Mouse (Mus musculus) MEL (cell line): ENCODE measurements around the gene 1700011M02Rik. TPM values are rescaled to one million over a fixed set of nuclear protein-coding genes. Genes with fewer than 3 reads are reported as not detected.
"Not testable (repeated sequence)": the region's sequence is repeated elsewhere in the genome, so short reads cannot be mapped to it uniquely, and the experiment has no call there.

ENCODE experiments used
- DNase-seq: peaks from one replicate; pipeline ENCODE4 v3.0.0; 2011; ENCODE audit warnings: low read depth, low spot score
- H3K27ac ChIP-seq: 2 replicates; pipeline ENCODE4 v1.5.1; 2012; ENCODE audit warnings: low read depth, mild to moderate bottlenecking, control low read depth, low read length, moderate library complexity; ENCODE audit not compliant: control insufficient read depth
- H3K27me3 ChIP-seq, 2 experiments: fragments of 150-350 bp in 1 of 2; sonication (generic) in 1 of 2; 2 replicates each; pipeline ENCODE4 v1.6.1; 2012; ENCODE audit warnings: low read length in 2 of 2, mild to moderate bottlenecking in 2 of 2, improper control_type of control experiment in 1 of 2, moderate library complexity in 1 of 2; ENCODE audit not compliant: insufficient read depth in 2 of 2, control insufficient read depth in 1 of 2
- H3K36me3 ChIP-seq, 2 experiments: 2 replicates each; pipeline ENCODE4 v1.6.1; 2012 to 2014; ENCODE audit warnings: low read length in 2 of 2, improper control_type of control experiment in 1 of 2, inconsistent platforms in 1 of 2, mild to moderate bottlenecking in 1 of 2; ENCODE audit not compliant: insufficient read depth in 2 of 2, control insufficient read depth in 1 of 2
- H3K4me1 ChIP-seq, 2 experiments: fragments of 150-350 bp in 1 of 2; sonication (generic) in 1 of 2; 2 replicates each; pipeline ENCODE4 v1.6.1; 2012; ENCODE audit warnings: low read length in 2 of 2, improper control_type of control experiment in 1 of 2, mild to moderate bottlenecking in 1 of 2; ENCODE audit not compliant: insufficient read depth in 2 of 2, control insufficient read depth in 1 of 2
- H3K4me3 ChIP-seq, 2 experiments: fragments of 150-350 bp in 1 of 2; sonication (generic) in 1 of 2; 2 replicates each; pipeline ENCODE4 v1.5.1; 2012; ENCODE audit warnings: low read depth in 2 of 2, low read length in 2 of 2, mild to moderate bottlenecking in 2 of 2, moderate library complexity in 2 of 2, control low read depth in 1 of 2, improper control_type of control experiment in 1 of 2; ENCODE audit not compliant: control insufficient read depth in 1 of 2, insufficient read depth in 1 of 2
- H3K79me2 ChIP-seq: 2 replicates; pipeline ENCODE4 v1.6.1; 2012; ENCODE audit warnings: mild to moderate bottlenecking, low read length, moderate library complexity; ENCODE audit not compliant: control insufficient read depth, poor library complexity, insufficient read depth
- H3K9ac ChIP-seq: 2 replicates; pipeline ENCODE4 v1.6.1; 2012; ENCODE audit warnings: low read depth, mild to moderate bottlenecking, control low read depth, low read length, moderate library complexity; ENCODE audit not compliant: control insufficient read depth, poor library complexity, severe bottlenecking
- H3K9me3 ChIP-seq: fragments of 150-350 bp; sonication (generic); replicated peaks from 2 replicates; pipeline ENCODE4 v1.6.1; 2012; ENCODE audit warnings: mild to moderate bottlenecking, low read length, improper control_type of control experiment, moderate library complexity; ENCODE audit not compliant: insufficient read depth
- CTCF ChIP-seq, 3 experiments: IDR thresholded peaks in 2 of 3; conservative IDR thresholded peaks in 1 of 3; 2 replicates each; pipeline ENCODE4 v1.5.1; 2011 to 2012; ENCODE audit warnings: low read length in 3 of 3, low read depth in 2 of 3, mild to moderate bottlenecking in 2 of 3, improper control_type of control experiment in 1 of 3, inconsistent platforms in 1 of 3, mixed read lengths in 1 of 3, moderate library complexity in 1 of 3; ENCODE audit not compliant: control insufficient read depth in 1 of 3, insufficient read depth in 1 of 3, poor library complexity in 1 of 3, severe bottlenecking in 1 of 3
- E2F4 ChIP-seq: IDR thresholded peaks from 2 replicates; pipeline ENCODE4 v1.6.1; 2011; ENCODE audit warnings: low read depth, low read length, improper control_type of control experiment, borderline replicate concordance
- GATA1 ChIP-seq: IDR thresholded peaks from 2 replicates; pipeline ENCODE4 v1.6.1; 2011; ENCODE audit warnings: low read depth, low read length, improper control_type of control experiment
- MAFK ChIP-seq: IDR thresholded peaks from 2 replicates; pipeline ENCODE4 v1.6.1; 2011; ENCODE audit warnings: low read depth, mild to moderate bottlenecking, low read length, improper control_type of control experiment, borderline replicate concordance
- MYC ChIP-seq: IDR thresholded peaks from 2 replicates; pipeline ENCODE4 v1.6.1; 2011; ENCODE audit warnings: low read depth, mild to moderate bottlenecking, low read length, improper control_type of control experiment, moderate library complexity
- NELFE ChIP-seq: IDR thresholded peaks from 2 replicates; pipeline ENCODE4 v1.6.1; 2011; ENCODE audit warnings: low read depth, low read length, improper control_type of control experiment
- POLR2AphosphoS5 ChIP-seq: IDR thresholded peaks from 2 replicates; pipeline ENCODE4 v1.6.1; 2012; ENCODE audit warnings: low read depth, borderline replicate concordance, mild to moderate bottlenecking, inconsistent platforms, low read length, moderate library complexity, mixed read lengths
- SIN3A ChIP-seq: IDR thresholded peaks from 2 replicates; pipeline ENCODE4 v1.6.1; 2012; ENCODE audit warnings: low read length, improper control_type of control experiment, inconsistent platforms
- TAL1 ChIP-seq: IDR thresholded peaks from 2 replicates; pipeline ENCODE4 v1.6.1; 2012; ENCODE audit warnings: mild to moderate bottlenecking, inconsistent platforms, low read length, moderate library complexity, mixed read lengths
- TCF12 ChIP-seq: IDR thresholded peaks from 2 replicates; pipeline ENCODE4 v1.6.1; 2014; ENCODE audit warnings: low read depth, mild to moderate bottlenecking, inconsistent platforms, low read length, improper control_type of control experiment, moderate library complexity
- UBTF ChIP-seq: IDR thresholded peaks from 2 replicates; pipeline ENCODE4 v1.6.1; 2012; ENCODE audit warnings: low read depth, mild to moderate bottlenecking, inconsistent platforms, low read length, improper control_type of control experiment, moderate library complexity, borderline replicate concordance; ENCODE audit not compliant: insufficient read depth
- ZC3H11A ChIP-seq: IDR thresholded peaks from 2 replicates; pipeline ENCODE4 v1.6.1; 2012; ENCODE audit warnings: low read depth, mild to moderate bottlenecking, inconsistent platforms, low read length, improper control_type of control experiment
- ZKSCAN1 ChIP-seq: IDR thresholded peaks from 2 replicates; pipeline ENCODE4 v1.6.1; 2012; ENCODE audit warnings: low read depth, mild to moderate bottlenecking, inconsistent platforms, low read length, improper control_type of control experiment, moderate library complexity
- polyA plus RNA-seq, 2 experiments: library from polyadenylated mRNA; stranded (reverse) in 1 of 2; unstranded in 1 of 2; fragments of >175 nt in 1 of 2; fragments of >200 nt in 1 of 2; gene quantifications; 2 replicates each; pipeline versions ENCODE4 v1.2.1 to v1.2.4; 2012; ENCODE audit warnings: low replicate concordance in 2 of 2, low read depth in 1 of 2; ENCODE audit not compliant: insufficient read length in 2 of 2, insufficient read depth in 1 of 2, missing spikeins in 1 of 2
- total RNA-seq: library from RNA; depleted of rRNA; stranded (reverse); fragments of 300-350 nt; gene quantifications from 2 replicates; pipeline ENCODE4 v1.2.3, GENCODE M21; 2012

1700011M02Rik gene
- total and polyA plus RNA-seq, 3 experiments = not detected

DNA sequence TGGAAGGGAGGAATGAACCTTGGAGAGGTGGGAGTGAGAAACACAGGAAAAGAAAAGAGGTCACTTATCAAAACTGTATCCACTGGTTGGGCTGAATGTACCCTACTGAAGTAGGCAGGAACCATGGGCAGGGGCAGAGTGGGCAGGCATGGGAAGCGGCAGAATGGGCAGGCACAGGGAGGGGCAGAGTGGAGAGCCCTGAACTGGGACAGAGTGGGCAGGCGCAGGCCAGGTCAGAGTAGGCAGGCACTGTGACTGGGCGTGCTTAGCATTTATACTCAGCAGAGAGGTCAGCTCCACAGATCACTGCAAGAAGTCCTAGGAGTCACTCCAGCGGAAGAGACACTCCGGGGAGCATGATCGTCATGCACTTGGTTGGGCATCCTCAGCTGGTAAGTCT is 19.4 kb downstream of the 1700011M02Rik start, which contains the start of gene 1700018G05Rik:
Gene 1700018G05Rik (plus strand): TSS at position 301 of the 400 bp plus-strand sequence.
- not testable (repeated sequence) for H3K27me3 ChIP-seq, H3K27ac ChIP-seq, H3K4me1 ChIP-seq, H3K9me3 ChIP-seq, DNase-seq, H3K36me3 ChIP-seq, H3K9ac ChIP-seq, H3K4me3 ChIP-seq, H3K79me2 ChIP-seq

- H3K27ac ChIP-seq = no peak overlapping the region
- no peak for TF ChIP-seq MYC
- TF ChIP-seq TAL1 = no peak
- no peak for TF ChIP-seq CTCF (IDR thresholded peaks at IDR 0.05 in 2 of 3, conservative IDR thresholded peaks at IDR 0.05 in 1 of 3; ENCODE audit: control insufficient read depth in 1 of 3, insufficient read depth in 1 of 3, low read depth in 2 of 3, low read length in 3 of 3, poor library complexity in 1 of 3, severe bottlenecking in 1 of 3)
- no peak for TF ChIP-seq POLR2AphosphoS5
- TF ChIP-seq SIN3A = no peak
- TF ChIP-seq E2F4 = no peak
- no peak for TF ChIP-seq GATA1
- TF ChIP-seq MAFK = no peak
- TF ChIP-seq ZKSCAN1 = no peak
- H3K4me1 ChIP-seq = no peaks in the 10 kb centered on the region
- no peaks in the 10 kb centered on the region for H3K79me2 ChIP-seq
- no peak for DNase-seq
- H3K36me3 ChIP-seq = no peaks in the 10 kb centered on the region
- no peaks in the 10 kb centered on the region for H3K27me3 ChIP-seq
- H3K9ac ChIP-seq = no peak overlapping the region
- no peaks in the 10 kb centered on the region for H3K9me3 ChIP-seq
- no peak overlapping the region for H3K4me3 ChIP-seq
Observed at GRCm38 (mm10) chrX:102932992-102933570, 24.4 kb downstream of the 1700011M02Rik start.

DNA sequence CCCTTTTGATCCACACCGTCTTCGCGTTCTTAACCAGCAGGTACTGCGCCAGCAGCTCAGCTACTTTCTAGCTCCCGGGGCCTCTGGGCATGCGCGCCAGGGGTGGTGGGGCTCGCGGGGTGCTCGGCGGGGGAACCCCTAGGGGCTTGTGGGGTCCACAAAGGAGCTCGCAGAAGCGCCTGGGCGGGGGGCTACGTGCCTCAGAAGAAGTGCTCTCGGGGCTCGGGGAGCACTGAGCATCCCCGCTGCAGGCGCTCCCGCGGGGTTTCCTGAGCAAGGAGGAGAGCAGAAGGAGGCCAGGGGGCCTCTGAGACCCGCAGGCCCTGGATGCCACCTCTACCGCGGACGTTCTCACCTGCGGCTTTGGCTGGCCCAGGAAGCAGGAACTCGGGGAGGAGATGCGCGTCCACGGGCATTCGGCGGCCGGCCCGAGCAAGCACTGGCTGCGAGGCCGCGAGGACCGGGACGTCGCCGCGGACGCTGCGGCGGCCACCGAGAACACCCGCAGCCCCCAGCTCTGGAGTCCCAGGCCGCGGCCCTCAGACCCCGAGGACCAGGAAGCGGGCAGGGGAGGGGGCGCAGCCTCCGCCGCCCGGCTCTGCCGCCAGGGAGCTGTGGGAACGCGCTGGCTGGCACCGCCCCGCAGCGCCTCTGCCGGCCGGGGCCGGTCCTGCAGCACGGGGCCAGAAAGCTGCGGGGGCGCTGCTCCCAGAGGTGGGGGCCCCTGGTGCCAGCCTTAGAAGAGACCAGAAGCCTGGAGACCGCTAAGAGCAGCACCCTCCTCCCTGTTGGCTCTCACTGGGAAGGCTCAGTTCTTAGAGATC is 25.1 kb downstream of the 1700011M02Rik start:
- Histone ChIP-seq H3K79me2 (no peaks in the 10 kb centered on the region), H3K4me1 (no peaks in the 10 kb centered on the region), H3K9me3 (no peaks in the 10 kb centered on the region), H3K4me3 (no peak overlapping the region), H3K36me3 (no peaks in the 10 kb centered on the region), H3K9ac (no peak overlapping the region), H3K27me3 (no peaks in the 10 kb centered on the region), H3K27ac (no peak overlapping the region)
- DNase-seq = no peak
- TF ChIP-seq MAFK = no peak
- no peak for TF ChIP-seq ZC3H11A
- TF ChIP-seq NELFE = no peak
- no peak for TF ChIP-seq TCF12
- no peak for TF ChIP-seq MYC
- TF ChIP-seq UBTF = no peak
- TF ChIP-seq, all 39 proteins: peak for 0
